Mouse (Mus musculus) midbrain, embryonic 14.5 days (tissue): Measurements from ENCODE around the gene Chtf18. TPM values are rescaled to one million over a fixed set of nuclear protein-coding genes. Genes with fewer than 3 reads are reported as not detected.
A peak's percentile ranks its signal among the peaks of the same experiment; 100 is the strongest.

Experiments
- ATAC-seq: fragments of 200-750 bp; cut with Nextera tagmentation; 2 replicates; pipeline ENCODE4 v1.8.0; 2017; ENCODE audit warnings: moderate number of reproducible peaks, moderate library complexity; ENCODE audit not compliant: low FRiP score, low TSS enrichment
- DNase-seq: peaks from one replicate; pipeline ENCODE4 v3.0.0-alpha.2; 2015
- H3K27ac ChIP-seq: fragments of 300-500 bp; sonication (generic); replicated peaks from 2 replicates; pipeline ENCODE4 v1.5.1; 2014; ENCODE audit warnings: mild to moderate bottlenecking, low read depth, low read length, moderate library complexity
- H3K27me3 ChIP-seq: fragments of 300-500 bp; sonication (generic); 2 replicates; pipeline ENCODE4 v1.6.1; 2014; ENCODE audit warnings: low read length, control low read depth, mixed read lengths; ENCODE audit not compliant: control insufficient read depth, insufficient read depth
- H3K36me3 ChIP-seq: fragments of 300-500 bp; sonication (generic); 2 replicates; pipeline ENCODE4 v1.6.1; 2014; ENCODE audit warnings: low read length, control low read depth; ENCODE audit not compliant: control insufficient read depth, insufficient read depth
- H3K4me1 ChIP-seq: fragments of 300-500 bp; sonication (generic); 2 replicates; pipeline ENCODE4 v1.6.1; 2014; ENCODE audit warnings: mild to moderate bottlenecking, antibody characterized with exemption, low read length, control low read depth; ENCODE audit not compliant: control insufficient read depth, insufficient read depth
- H3K4me2 ChIP-seq: fragments of 300-500 bp; sonication (generic); 2 replicates; pipeline ENCODE4 v1.6.1; 2014; ENCODE audit warnings: mild to moderate bottlenecking, low read length, moderate library complexity
- H3K4me3 ChIP-seq: fragments of 300-500 bp; sonication (generic); replicated peaks from 2 replicates; pipeline ENCODE4 v1.5.1; 2014; ENCODE audit warnings: low read depth, low read length
- H3K9ac ChIP-seq: fragments of 300-500 bp; sonication (generic); replicated peaks from 2 replicates; pipeline ENCODE4 v1.6.1; 2014; ENCODE audit warnings: mild to moderate bottlenecking, low read length, moderate library complexity
- H3K9me3 ChIP-seq: fragments of 300-500 bp; sonication (generic); 2 replicates; pipeline ENCODE4 v1.6.1; 2016; ENCODE audit warnings: low read length, control low read depth, mixed read lengths; ENCODE audit not compliant: control insufficient read depth
- WGBS: fragments of 180-500 bp; shearing (Covaris S2); extraction: QIAGEN DNeasy Blood & Tissue Kit; methylation state at CpG from one replicate; pipeline ENCODE4 v1.1.7; 2014; 5-methylcytosine and 5-hydroxymethylcytosine counted together
- polyA plus RNA-seq: library from polyadenylated mRNA; unstranded; fragments of >200 nt; fragmentation: Nextera tagmentation; extraction: Ambion mirVana; gene quantifications from 2 replicates; pipeline ENCODE4 v1.2.1, GENCODE M21; 2014

Gene Chtf18
- polyA plus RNA-seq, 1 experiment from 2014 or later, result 4.5 TPM

DNA sequence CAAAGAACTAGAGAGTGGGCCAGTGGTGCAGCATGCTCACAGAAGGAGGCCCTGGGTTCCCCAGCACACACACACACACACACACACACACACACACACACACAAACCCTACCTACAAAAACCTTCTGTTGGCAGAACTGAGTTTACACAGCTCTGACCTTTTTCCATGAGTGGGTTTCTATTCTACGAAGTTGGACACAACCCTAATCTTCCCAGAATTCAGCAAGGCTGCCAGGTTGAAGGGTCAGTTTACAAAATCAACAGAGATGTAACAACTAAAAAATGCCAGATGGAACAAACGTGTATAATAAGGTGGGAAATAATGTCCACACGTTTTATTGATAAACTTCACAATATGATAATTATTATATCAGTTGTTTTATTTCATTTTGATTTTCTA lies 30.5 kb upstream of the Chtf18 start:
- H3K36me3 ChIP-seq, result no peaks in the 10 kb centered on the region
- WGBS, result 82% methylated on average over 3 of the region's 3 CpGs
- H3K4me2 ChIP-seq, result no peak overlapping the region
- DNase-seq, result no peak
- H3K4me1 ChIP-seq, result no peaks in the 10 kb centered on the region
- no peak overlapping the region for H3K9ac ChIP-seq
- no peak for ATAC-seq
- no peaks in the 10 kb centered on the region for H3K9me3 ChIP-seq
- no peak overlapping the region for H3K27ac ChIP-seq
- no peaks in the 10 kb centered on the region for H3K27me3 ChIP-seq
- H3K4me3 ChIP-seq, result no peak overlapping the region

DNA sequence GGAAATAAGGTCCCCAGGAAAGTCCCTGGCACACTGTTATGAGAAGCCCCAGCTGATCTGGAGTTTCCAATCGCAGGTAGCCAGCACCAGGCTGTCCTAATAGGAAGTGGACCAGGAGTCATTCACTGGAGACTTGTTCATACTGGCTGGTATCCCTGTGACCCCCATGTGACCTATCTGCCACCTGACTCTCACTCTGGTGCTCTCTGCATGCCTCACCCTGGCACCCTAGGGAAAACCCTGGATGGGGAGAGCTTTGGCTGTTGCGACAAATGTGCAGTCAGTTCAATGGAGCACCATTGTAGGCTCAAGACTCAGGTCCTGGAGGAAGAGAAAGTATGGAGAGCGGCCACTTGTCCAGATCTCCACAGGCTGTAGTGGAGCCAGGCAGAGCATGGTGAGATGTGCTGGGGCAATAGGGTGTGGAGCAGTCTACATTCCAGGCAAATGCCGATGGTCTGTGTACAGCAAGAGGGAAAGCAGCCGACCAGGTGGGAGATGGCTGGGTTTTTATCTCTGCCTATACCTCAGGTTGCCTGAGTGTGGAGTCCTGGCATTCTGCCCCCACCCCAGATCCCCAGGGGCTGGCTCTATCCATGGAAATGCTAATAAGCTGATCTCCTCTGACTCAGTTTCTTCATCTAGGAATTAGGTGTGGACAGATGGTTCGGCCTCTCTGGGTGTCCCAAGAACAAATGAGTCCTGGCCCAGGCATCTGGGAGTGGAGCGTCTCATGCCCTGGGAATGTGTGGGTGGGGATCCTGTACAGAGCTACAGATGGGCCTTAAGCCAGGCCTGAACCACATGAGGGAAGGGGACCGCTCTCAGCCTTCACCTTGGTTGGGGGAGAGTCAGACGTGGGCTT lies 29.4 kb upstream of the Chtf18 start:
- ATAC-seq (no peak), DNase-seq (no peak)
- no peak overlapping the region for H3K9ac ChIP-seq
- H3K4me1 ChIP-seq, result no peaks in the 10 kb centered on the region
- H3K27me3 ChIP-seq, result no peaks in the 10 kb centered on the region
- no peaks in the 10 kb centered on the region for H3K9me3 ChIP-seq
- H3K4me2 ChIP-seq, result no peak overlapping the region
- H3K27ac ChIP-seq, result no peak overlapping the region
- WGBS, result 78% methylated on average over 9 of the region's 9 CpGs
- H3K36me3 ChIP-seq, result no peaks in the 10 kb centered on the region
- no peak overlapping the region for H3K4me3 ChIP-seq

DNA sequence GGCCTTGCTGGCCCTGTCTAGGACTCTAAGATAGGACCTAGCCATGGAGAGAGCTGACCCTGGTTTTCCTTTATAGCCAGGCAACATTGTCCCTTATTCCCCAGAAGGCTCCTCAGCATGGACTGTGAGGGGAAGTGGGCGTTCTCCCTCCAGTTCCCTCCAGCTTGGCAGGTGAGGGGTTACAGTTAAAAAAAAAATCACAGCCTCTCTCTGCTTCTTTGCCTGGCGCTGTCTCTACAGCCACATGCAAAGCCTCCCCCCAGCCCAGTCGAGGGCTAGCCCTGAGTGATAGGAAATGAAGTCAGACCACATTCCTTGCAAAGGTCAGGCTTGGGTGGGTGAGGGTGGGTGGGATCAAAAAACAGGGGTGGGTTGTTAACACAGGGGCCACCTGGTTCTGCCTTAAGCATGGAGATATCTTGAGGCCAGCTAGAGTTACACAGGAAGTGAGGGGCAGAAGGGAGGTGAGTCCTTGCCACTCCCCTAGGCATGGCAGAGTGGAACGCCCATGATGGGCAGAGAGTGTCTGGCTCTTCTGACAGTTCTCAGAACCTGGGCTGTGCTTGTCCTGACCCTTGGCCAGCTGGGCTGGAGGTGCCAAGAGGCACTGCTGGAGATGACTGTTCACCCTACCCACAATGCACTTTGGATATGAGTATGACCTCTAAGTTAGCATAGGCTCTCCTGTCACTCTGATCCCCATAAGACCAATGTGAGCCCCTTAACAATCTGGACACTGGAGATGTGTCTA lies 28.6 kb upstream of the Chtf18 start:
- Histone ChIP-seq H3K4me1 (no peaks in the 10 kb centered on the region), H3K36me3 (no peaks in the 10 kb centered on the region), H3K9ac (no peak overlapping the region), H3K4me2 (no peak overlapping the region), H3K9me3 (no peaks in the 10 kb centered on the region), H3K27me3 (no peaks in the 10 kb centered on the region), H3K4me3 (no peak overlapping the region), H3K27ac (no peak overlapping the region)
- 70% methylated on average over 4 of the region's 4 CpGs for WGBS
- DNase-seq (no peak), ATAC-seq (no peak)

DNA sequence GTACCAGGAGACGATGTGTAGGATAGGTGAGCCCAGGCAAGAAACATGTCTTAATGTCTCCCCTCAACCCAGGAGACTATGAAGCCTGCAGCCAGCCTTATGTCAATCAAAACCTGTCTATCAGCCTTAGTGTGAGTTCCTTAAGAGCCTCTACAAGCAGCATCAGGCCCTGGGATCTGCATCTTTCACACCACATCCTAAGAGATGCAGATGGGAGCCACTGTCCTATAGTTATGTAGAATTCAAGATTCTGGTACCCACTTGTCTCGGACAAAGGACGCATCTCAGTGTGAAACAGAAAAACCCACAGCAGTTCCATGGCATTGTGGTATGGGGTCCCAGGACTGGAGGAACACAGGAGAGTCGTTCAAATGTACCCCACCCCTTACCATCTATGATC lies 27.9 kb upstream of the Chtf18 start:
- ATAC-seq, result no peak
- Histone ChIP-seq H3K27ac (no peak overlapping the region), H3K4me3 (no peak overlapping the region), H3K4me2 (no peak overlapping the region), H3K4me1 (no peaks in the 10 kb centered on the region), H3K27me3 (no peaks in the 10 kb centered on the region), H3K36me3 (no peaks in the 10 kb centered on the region), H3K9me3 (no peaks in the 10 kb centered on the region), H3K9ac (no peak overlapping the region)
- DNase-seq, result no peak
- WGBS, result 78% methylated on average over 4 of the region's 4 CpGs

DNA sequence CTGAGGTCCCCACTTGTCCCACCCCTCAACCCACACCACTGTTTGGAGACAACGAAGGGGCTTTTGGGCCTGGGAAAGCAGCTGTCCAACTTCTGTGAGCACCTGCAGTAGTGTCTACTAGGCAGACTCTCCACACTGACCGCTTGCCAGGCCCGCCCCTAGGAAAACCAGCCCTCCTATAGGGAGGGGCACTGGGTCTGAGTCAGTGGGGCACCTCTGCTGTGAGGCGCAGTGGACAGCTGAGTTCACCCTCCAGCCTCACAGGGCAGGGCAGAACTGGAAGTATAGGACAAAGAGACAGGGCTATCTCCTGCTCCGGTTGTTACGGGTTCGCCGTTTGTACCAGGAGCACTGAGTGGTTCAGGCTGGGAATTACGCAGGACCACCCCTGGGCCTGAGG lies 27.0 kb upstream of the Chtf18 start, which contains the start of gene Msln:
Msln (minus strand) TSS at position 138 of the 400 bp plus-strand sequence.
- WGBS, result 87% methylated on average over 9 of the region's 9 CpGs
- Histone ChIP-seq H3K27ac (no peak within 1 kb of the TSS), H3K4me1 (no peaks in the 10 kb centered on the region), H3K27me3 (no peaks in the 10 kb centered on the region), H3K4me2 (no peak within 1 kb of the TSS), H3K9me3 (no peaks in the 10 kb centered on the region), H3K4me3 (no peak within 1 kb of the TSS), H3K36me3 (no peaks in the 10 kb centered on the region), H3K9ac (no peak within 1 kb of the TSS)
- ATAC-seq, result no peak
- DNase-seq, result no peak

DNA sequence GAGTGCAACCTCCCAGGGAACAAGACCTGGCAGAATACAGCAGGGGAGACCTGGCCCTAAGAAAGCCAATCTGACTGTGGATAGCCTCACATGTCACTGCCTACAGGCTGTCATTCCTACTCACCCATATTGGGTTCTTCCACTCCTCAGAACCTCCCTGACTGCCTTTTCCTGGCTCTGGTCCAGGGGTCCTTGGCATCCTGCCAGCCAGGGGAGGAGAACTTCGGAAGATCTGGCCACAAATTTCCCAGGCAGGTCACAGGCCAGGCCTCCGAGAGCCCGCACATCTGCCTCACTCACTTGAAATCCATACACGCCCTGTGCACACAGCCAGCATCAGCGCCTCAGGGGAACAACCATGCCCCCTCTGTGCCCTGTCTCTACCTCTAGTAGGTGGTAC lies 24.2 kb upstream of the Chtf18 start:
- Histone ChIP-seq H3K9ac (no peak overlapping the region), H3K27me3 (no peaks in the 10 kb centered on the region), H3K4me2 (no peak overlapping the region), H3K4me1 (no peaks in the 10 kb centered on the region), H3K27ac (no peak overlapping the region), H3K36me3 (no peaks in the 10 kb centered on the region), H3K9me3 (no peaks in the 10 kb centered on the region), H3K4me3 (no peak overlapping the region)
- DNase-seq, result peak; percentile 51
- ATAC-seq, result no peak
- 61% methylated on average over 5 of the region's 5 CpGs for WGBS

DNA sequence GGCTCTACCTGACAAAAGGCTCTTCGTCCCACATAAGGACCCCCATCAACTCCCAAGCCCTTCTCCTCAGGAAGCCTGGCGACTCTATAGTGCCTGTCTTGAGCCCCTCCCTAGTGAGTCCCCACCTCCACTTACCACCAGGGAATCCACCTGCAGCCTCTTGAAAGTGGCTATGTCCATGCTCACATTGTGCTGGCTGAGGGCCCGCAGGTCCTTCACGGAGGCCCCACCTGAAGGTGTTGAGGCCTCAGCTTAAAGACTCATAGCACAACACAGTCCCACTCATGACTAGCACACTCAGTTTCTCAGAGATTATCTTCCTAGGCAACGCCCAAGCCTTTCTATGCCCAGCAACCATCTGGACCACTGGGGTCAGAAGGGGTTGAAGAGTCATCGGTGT lies 22.1 kb upstream of the Chtf18 start:
- no peaks in the 10 kb centered on the region for H3K4me1 ChIP-seq
- H3K27ac ChIP-seq, result no peak overlapping the region
- DNase-seq (no peak), ATAC-seq (no peak)
- WGBS, result 85% methylated on average over 6 of the region's 6 CpGs
- H3K9me3 ChIP-seq, result no peaks in the 10 kb centered on the region
- H3K27me3 ChIP-seq, result no peaks in the 10 kb centered on the region
- no peak overlapping the region for H3K9ac ChIP-seq
- H3K4me2 ChIP-seq, result no peak overlapping the region
- H3K4me3 ChIP-seq, result no peak overlapping the region
- H3K36me3 ChIP-seq, result no peaks in the 10 kb centered on the region

DNA sequence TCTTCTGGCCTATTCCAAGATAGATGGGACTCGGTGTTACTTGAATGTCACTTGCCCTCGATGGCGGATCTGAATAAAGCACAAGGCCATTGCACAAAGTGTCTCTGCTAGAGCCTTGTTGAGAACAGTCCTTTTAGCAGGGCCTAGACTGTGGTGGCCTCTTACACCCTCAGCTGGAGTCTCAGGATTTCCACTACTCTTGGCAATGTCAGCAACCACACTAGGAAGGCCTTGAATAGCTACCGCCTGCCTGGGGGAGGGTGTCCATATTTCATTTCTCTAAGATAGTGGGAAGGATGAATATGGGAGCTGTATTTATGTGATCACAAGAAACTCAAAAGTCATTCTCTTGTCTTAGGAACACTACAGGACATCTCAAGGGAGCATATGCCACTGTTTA lies 21.0 kb upstream of the Chtf18 start:
- Histone ChIP-seq H3K27ac (no peak overlapping the region), H3K9me3 (no peaks in the 10 kb centered on the region), H3K27me3 (no peaks in the 10 kb centered on the region), H3K36me3 (no peaks in the 10 kb centered on the region), H3K4me2 (no peak overlapping the region), H3K4me3 (no peak overlapping the region), H3K9ac (no peak overlapping the region), H3K4me1 (no peaks in the 10 kb centered on the region)
- no peak for DNase-seq
- 91% methylated on average over 4 of the region's 4 CpGs for WGBS
- ATAC-seq, result no peak

DNA sequence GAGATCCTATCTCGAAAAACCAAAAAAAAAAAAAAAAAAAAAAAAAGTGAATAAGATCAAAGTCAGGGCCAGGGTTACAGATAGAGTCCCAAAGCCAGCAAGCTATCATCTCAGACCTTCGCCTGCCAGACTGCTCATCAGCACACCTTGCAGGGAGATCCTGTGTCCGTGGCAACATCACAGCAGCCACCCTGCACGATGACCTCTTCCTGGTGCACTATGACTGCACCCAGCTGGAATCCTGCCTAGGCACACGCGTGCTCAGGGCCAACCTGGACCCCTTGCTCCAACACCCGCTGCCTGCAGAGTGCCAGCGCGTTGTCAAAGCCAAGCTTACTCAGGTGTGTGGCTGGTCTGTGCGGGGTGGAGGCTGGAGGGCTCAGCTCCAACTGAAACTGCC lies 17.1 kb upstream of the Chtf18 start:
- Histone ChIP-seq H3K27ac (no peak overlapping the region), H3K36me3 (no peaks in the 10 kb centered on the region), H3K9ac (no peak overlapping the region), H3K4me2 (no peak overlapping the region), H3K9me3 (no peaks in the 10 kb centered on the region), H3K4me3 (no peak overlapping the region), H3K27me3 (no peaks in the 10 kb centered on the region), H3K4me1 (no peaks in the 10 kb centered on the region)
- DNase-seq, result no peak
- 78% methylated on average over 10 of the region's 10 CpGs for WGBS
- no peak for ATAC-seq
